Mouse (Mus musculus): Measurements from ENCODE around the gene Rtl6.

Rtl6 gene
- long read RNA-seq, experiment 1, full-length matches to known transcripts: 2 of 2 reads
- long read RNA-seq, experiment 1, partial matches to known transcripts: 0 of 2 reads
- long read RNA-seq, experiment 1, other reads (novel, unspliced or antisense): 0 of 2 reads
- long read RNA-seq, experiment 2, full-length matches to known transcripts: 2 of 2 reads
- long read RNA-seq, experiment 2, partial matches to known transcripts: 0 of 2 reads
- long read RNA-seq, experiment 2, other reads (novel, unspliced or antisense): 0 of 2 reads

DNA sequence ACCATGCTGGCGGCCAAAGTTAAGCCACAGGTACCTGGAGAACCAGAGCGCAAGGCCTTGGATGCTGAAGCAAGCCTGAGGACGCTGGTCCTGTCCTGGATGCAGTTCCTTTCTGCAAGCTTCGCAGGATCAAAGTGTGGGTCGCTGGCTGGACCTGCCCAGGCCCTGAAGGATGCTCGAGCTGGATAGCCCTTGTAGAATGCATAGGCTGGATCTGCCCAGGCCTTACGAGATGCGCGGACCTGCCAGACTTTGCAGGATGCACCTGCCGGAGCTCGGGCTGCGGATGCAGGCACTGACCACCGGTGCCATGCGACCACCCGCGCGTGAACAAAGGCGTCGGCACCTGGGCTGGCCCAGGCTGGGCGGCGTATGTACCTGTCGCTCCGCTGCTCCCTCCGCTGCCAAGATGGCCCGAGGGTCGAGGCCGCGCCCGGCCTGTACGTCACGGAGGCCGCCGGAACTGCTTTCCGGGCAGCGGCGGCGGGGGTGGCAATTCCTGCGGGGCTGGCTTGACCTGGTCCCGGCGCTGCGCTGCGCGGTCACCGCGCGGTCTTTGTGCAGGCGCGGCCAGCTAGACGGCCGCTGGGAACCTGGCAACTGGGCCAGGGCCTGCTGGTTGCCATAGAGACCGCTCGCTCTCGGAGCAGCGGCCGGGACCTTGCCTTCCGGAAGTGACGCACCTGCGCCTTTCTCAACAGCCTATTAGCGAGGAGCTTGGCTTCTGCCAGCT, at the start of gene Rtl6:
Gene Rtl6 (minus strand): TSS at position 635 of the 733 bp plus-strand sequence.
- intact Hi-C loops (cut with DNase I): no loop called here

DNA sequence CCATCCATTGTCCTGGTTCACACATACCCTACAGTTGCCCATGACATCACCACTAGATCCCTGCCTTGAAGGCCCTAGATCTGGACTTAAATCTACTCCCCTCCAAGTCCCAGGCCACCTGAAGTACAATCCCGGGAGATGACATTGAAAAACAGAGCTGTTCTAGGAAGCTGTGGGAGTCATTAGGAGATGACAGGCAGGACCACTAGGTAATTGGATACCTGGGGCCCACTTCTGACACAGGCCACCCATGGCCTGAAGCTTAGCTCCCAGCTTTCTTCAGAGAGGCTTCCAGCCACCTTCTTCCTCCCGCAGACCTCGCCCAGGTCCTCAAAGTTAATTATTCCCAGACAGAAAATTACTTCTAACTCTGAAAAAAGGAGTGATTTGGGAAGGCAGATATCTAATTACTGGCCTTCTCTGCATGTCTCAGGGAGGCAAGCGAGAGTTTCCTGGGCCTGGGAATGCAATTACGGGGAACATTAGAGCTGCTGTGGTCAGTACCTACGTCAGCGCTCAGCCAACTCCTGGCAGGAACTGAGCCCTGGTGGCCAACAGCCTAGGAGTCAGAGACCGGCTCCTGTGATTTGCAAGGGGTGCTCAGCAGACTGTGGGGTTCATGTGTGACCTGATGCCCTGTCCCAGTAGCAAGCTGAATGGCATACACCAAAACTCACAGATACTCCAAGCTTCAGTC, 45.8 kb upstream of the Rtl6 start:
- intact Hi-C loops (cut with DNase I): no loop called here

DNA sequence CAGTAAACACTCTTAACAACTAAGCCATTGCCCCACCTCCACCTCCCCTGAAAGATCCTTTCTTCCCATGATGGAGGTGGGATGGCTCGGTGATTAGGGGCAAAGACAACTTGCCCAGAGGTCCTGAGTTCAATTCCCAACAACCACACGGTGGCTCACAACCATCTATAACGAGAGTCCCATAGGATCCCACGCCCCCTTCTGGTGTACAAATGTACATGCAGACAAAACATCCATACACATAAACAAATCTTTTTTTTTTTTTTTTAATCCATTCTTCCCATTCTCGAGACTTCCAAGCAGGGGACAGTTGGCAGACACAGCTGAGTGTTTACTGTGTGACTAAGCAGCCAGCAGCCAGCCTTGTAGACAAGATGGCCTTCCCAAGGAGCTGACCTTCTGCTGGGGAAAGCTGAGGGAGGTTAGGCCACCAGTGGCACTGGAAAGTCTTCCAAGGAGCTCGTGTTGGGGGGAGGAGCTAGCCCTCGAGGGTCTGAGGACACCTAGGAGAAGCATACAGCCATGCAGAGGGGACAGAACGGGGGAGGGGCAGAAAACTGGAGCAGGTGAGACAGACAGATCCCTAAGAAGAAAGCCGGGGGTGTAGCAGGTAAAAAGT, 43.5 kb upstream of the Rtl6 start:
- intact Hi-C loops (cut with DNase I): no loop called here

DNA sequence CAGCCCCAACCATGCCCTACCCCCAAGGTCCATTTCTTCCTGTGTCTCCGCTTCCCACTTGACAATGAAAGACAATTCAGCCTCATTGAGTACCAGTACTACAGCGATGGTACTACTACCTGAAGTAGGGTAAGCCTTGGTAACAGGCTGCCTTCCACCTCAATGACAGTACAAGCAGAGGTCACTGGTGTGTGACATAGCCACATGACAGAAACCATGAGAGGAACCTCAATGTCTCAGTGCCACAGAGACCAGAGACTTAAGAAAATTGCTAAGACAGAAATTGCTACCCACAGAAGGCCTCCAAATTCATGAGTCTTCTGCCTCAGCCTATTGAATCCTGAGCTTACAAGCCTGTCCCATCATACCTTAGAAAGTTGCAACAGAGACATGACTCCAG, 41.3 kb upstream of the Rtl6 start:
- intact Hi-C loops (cut with DNase I): no loop called here

DNA sequence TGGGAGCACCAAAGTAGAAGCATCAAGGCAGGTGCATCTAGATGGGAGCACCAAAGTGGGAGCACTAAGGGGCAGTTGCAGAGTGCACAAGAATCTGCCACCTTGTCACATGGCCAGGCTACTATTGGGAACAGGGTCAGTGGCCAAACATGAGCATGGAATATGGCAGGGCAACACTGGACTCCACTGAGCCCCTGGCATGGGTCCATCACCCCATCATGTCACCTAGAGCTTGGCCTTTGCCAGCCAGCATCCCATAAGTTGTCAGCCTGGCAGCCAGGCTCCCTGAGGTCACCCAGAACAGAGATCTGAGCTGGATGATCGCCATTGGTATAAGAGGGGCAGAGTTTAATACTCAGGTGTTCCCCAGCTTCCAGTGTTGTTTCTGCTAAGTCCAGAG, 40.2 kb upstream of the Rtl6 start:
- intact Hi-C loops (cut with DNase I): no loop called here

DNA sequence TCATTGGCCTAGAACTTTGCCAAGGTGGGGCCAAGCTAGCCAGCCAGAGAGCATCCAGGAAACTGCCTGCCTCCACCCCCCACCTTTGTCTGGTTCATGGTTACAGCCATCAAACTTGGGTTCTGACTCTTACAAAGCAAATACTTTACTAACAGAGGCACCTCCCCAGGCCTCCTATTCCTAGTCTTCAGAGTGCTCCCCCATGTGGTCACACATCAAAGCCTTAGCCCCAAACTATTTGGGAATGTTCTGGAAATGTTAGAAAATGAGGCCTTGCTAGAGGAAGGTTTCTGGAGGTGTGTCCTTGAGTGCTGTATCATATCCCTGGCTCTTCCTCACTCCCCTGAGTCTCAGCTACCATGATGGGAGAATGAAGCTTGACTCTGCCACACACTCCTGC, 39.4 kb upstream of the Rtl6 start:
- intact Hi-C loops (cut with DNase I): no loop called here

DNA sequence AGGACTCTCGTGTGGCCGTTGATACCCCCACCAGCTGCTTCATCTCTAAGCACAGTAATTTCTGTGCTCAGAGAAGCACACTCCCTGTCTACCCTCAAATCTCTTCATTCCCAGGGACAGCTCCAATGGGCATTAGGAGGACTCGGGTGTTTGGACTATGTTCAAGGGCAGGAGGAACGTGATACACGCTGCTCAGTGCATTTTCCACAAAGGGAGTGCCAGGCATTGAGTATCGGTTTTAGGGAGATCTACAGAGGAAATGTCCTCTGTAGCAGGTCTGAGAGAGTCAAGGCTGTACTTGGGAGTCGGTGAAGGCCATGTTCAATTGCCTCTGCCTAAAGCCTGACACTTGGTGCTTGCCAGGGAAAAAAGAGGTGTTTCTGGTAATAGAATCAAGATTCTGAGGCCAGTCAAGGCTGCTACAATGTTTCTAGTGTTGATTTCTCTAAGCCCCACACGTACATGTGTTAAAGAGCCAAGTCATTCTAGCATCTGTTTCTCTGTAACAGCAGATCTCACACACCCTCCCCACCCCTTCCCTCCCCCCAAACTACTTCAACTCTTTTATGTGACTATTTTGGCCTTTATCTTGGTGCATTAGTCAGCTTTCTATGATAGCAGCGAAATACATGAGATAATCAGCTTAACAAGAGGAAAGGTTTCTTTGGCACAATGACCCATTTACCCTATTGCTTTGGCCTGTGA, 37.8 kb upstream of the Rtl6 start:
- intact Hi-C loops (cut with DNase I): no loop called here

DNA sequence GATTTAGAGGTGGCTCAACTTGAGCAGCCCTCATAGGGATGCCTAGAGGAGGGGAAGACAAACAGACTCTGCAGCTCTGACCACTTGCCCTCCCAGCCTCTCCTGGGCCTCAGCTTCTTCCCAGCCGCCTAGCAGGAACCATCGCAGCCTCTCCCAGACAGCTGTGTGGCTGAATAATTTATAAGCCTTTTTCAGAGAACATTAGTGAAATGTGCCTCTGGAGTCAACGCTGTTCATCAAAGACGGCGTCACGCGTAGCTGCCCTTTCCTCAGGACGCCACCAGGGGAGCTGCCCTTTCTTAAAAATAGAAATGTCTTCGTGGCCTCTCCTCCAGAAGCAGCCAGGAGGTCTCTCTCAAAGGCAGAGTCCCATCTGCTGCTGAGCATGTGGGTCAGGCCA, 35.9 kb upstream of the Rtl6 start:
- intact Hi-C loops (cut with DNase I): no loop called here

DNA sequence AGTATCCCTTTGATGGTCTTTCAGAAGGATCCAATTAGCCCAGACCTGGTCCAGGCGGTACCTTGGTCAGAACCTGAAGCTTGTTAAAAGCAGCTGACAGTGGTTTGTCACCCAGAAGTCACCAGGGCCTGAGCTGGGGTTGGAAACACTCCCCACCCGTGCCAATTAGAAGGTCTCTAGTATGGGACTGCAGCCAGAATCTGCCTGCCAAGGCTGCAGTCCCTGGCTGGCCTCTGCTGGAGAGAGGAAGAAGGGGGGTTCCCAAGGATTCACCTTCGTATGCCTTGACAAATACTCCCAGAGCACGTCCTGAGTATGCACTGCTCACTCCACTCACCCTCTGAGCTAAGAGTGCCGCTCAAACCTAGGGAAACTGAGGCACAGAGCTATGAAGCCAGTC, 34.6 kb upstream of the Rtl6 start:
- intact Hi-C loops (cut with DNase I): no loop called here

DNA sequence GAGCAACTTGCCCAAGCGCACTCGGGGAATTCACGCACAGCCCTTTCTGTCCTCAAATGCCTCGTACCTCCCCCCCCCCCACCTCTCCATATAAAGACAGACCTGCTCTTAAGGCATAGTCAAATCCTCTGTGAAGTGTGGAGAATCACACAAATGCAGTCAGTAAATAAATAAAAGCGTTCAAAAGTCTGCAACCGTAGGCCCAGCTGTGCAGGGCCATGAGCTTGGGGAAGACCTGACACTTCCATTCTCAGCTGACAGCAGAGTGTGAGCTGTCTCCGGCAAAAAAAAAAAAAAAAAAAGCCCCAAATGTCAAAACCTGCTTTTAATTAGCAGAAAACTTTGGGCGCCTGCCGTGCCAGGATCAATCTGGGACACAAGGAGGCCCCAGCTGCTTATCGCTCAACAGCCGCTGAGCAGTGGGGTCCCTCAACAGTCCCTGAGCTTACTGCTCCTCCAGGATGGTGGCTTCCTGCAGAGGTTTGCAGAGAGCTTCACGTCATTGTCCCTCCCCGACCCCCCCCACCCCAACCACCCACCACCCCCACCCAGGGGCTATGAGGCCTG, 34.0 kb upstream of the Rtl6 start:
- intact Hi-C loops (cut with DNase I): no loop called here

DNA sequence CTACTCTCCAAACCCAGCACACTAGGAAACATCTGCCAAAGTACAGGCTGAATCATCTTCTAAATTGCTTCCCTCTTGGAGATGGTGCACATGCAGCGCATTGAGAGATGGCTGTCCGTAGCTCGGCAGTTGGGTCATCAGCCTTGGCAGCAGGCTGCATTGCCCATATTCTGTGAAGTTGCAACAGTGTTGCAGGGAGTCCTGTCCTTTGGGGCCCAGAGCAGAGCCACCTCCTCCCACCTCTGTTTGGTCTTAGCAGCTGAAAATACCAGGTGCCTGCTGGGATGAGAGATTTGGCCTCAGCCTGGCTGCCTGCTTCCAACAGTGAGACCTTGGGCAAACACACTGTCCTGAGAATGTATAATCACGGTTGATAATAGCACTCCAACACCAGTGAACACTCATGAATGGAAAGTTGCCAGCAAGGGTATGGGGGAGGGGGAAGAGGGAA, 30.8 kb upstream of the Rtl6 start:
- intact Hi-C loops (cut with DNase I): no loop called here

DNA sequence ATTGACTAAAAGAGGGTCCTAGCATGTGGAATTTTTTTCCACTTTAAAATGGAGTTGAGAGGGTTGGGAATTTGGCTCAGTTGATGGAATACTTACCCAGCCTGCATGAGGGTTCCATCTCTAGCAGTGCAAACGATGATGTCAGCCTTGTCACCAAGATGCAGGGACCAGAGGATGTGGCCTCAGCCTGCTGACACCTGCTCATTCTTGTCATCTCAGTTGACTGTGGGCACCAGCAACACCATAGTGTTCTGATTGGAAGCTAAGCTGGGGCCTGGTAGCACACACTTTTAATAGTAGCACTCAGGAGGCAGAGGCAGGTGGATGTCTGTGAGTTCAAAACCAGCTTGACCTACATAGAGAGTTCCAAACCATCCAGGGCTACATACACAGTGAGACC, 21.0 kb upstream of the Rtl6 start:
- intact Hi-C loops (cut with DNase I): no loop called here

DNA sequence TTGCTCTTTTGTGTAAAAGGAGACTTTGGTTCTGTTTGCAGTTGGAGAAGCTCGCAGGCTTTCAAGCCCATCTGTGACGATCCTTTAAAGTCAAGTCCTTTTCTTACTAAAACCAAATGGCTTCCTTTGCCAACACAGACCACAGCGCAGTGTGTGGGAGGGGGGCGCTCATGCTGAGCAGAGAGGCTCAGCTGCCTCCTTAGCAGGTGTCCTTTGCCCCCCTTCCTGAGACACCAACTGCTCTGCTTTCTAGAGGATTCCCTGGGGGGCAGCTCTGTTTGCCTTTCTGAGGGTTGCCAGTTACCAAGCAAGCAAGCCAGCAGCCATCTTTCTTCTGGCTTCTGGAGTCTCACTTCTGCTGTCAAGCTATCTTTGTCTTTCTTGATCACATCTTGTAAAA, 19.4 kb upstream of the Rtl6 start:
- intact Hi-C loops (cut with DNase I): no loop called here

DNA sequence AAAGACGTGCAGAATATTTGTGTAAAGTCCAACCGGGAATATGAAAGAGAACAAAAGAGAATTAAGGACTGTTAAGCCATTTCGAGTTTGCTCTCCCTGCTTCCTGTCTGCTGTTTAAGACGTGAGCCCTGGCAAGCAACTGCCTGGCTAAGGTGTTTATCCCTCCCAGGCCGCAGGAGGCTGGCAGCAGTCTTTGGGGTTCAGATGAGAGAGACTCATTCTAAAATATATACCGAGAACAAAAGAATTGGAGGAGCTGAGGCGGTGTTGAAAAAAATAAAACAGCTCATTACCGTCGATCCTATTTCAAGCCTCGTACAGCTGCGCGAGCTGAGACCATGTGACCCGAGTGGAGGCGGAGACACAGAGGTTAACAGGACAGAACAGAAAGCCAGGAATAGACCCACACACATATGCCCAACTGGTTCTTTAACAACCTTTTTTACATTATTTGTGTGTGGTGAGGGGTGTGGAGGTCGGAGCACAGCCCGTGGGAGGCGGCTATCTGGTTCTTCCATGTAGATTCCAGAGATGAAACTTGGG, 9.0 kb upstream of the Rtl6 start:
- intact Hi-C loops (cut with DNase I): no loop called here

DNA sequence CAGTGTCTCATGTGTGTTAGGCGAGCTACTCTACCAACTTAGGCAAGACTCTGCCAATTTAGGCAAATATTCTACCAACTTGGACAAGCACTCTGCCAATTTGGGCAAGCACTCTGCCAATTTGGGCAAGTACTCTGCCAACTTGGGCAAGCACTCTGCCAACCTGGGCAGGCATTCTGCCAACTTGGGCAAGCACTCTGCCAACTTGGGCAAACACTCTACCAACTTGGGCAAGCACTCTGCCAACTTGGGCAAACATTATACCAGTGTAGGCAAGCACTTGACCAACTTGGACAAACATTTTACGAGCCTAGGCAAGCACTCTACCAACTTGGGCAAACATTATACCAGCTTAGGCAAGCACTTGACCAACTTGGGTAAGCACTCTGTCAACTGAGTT, 3.9 kb upstream of the Rtl6 start:
- intact Hi-C loops (cut with DNase I): no loop called here

DNA sequence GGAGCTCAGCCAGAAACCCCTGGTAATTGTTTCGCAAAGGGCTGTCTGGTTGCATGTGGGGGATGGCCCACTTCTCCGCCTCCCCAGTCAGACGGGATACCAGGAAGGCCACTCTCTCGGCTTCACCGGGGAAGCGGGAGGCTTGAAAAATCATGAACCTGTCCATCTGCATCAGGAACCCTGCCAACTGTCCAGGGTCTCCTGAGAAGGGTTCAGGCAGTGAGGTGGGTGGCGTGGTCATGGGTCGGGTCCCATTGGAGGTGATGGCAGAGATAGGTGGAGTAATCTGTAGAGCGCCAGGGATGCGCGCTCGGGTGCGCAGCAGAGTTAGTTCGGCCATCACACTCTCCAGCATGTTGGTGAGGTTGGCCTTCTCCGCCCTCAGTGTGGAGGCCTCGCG, 949 bp downstream of the Rtl6 start:
- intact Hi-C loops (cut with DNase I): no loop called here

DNA sequence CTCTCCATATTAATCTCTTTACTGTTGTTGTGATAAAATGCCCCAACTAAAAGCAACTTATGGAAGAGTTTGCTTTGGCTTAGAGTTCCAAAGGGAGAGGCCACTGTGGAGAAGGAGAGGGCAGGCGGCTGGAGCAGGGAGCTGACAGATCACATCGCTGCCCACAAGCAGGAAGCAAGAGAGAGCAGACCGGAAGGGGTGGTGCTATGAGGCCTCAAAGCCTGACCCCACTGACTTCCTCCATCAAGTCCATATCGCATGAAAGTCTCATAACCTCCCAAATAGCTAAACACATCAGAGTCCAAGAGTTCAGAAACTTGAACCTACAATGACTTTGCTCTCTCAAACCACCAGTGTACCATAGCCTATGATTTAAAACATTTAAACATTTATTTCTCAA, 6.6 kb downstream of the Rtl6 start:
- intact Hi-C loops (cut with DNase I): no loop called here

DNA sequence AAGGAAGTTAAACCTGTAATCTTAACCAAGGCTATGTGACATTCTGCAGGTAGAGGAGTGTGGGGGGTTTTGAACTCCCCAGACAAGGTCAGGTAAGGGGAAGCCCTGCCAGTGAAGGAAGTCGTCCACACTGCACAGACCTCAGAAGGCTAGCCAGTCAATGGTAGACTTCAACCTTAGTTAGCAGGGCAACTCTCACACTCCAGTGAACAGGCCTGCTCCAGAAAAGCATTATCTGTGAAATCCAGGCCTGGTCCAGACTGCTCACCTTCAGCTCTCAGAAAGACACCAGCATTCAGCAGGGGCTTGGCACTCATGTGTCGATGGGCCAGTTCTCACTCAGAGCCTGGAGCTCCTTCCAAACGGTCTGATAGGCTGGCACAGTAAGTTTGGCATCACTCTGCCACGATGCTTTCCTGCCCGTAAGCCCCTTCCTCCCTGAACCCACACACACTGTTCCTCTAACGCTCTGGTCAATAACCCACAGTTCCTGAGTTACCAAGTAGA, 8.3 kb downstream of the Rtl6 start:
- intact Hi-C loops (cut with DNase I): no loop called here

DNA sequence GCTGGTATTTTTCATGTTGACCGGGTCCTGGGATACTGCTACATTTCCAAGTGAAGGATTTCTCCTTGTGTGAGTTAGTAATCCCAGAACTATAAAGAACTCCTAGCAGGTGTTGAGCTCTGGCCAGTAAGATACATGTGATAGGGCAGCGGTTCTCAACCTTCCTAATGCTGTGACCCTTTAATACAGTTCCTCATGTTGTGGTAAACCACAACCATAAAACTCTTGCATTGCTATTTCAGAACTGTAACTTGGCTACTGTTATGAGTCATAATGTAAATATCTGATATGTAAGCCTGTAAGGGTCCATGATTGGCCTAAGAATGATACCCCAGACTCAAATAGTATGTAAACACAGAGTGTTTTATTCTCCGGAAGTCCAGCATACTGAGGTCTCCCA, 11.6 kb downstream of the Rtl6 start:
- intact Hi-C loops (cut with DNase I): no loop called here

DNA sequence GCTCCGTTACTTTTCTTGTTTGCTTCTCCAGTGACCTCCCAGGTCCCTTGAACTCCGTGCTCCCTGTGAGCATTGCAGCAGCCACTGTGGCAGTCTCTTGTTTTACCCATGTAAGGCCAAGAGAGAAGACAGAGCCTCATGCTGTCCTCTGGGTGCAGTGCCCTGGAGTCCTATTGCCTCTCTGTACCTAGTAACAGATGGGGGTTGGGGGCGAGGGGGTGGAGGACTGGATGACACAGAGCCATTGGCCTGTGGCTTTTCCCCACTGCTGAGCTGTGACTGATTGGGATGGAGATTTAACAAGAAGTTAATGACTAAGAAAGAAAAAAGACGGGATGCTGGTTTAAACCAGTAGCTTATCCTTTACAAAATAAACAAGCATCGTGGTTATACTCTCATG, 16.4 kb downstream of the Rtl6 start:
- intact Hi-C loops (cut with DNase I): no loop called here
